Mouse (Mus musculus): Measurements from ENCODE around the gene Pald1. TPM values are rescaled to one million over a fixed set of nuclear protein-coding genes. Genes with fewer than 3 reads are reported as not detected.

Gene Pald1
- polyA plus RNA-seq, 1 experiment from 2014 or later, result 21.8 TPM

GRCm38 (mm10) chr10:61402911-61403310 lies 19.6 kb upstream of the Pald1 start:
- no peaks in the 10 kb centered on the region for H3K9me3 ChIP-seq (replicated peaks)
- peaks cover 21% of the 10 kb centered on the region for H3K27me3 ChIP-seq
- no peaks in the 10 kb centered on the region for H3K36me3 ChIP-seq
- 74% methylated on average over 2 of the region's 2 CpGs for WGBS
- H3K27ac ChIP-seq, result no peak overlapping the region
- H3K4me1 ChIP-seq (replicated peaks), result 0 out of 2 replicates have a peak, but pooled peaks cover 4% of the 10 kb centered on the region
- no peak for ATAC-seq (replicated peaks; ENCODE audit: insufficient number of reproducible peaks, insufficient read depth, low FRiP score, low read depth)
- no peak overlapping the region for H3K4me3 ChIP-seq
- H3K4me2 ChIP-seq, result no peak overlapping the region
- no peak overlapping the region for H3K9ac ChIP-seq

DNA sequence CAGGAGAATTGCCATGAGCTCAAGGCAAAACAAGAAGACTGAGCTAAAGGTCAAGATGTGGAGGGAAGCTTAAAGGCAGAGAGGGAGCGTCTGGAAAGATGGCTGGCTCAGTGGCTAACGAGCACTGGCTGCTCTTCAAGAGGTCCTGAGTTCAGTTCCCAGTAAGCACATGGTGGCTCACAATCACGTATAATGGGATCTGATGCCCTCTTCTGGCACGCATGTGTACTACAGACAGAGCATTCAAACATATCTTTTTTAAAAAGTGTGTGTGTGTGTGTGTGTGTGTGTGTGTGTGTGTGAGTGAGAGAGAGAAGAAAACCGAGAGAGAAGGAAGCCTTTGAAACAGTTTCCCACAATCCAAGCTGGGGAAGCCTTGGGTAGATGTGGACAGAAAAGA lies 19.1 kb upstream of the Pald1 start:
- 0 out of 2 replicates have a peak, but pooled peaks cover 4% of the 10 kb centered on the region for H3K4me1 ChIP-seq (replicated peaks)
- no peak overlapping the region for H3K9ac ChIP-seq
- peaks cover 16% of the 10 kb centered on the region for H3K27me3 ChIP-seq
- ATAC-seq (replicated peaks; ENCODE audit: insufficient number of reproducible peaks, insufficient read depth, low FRiP score, low read depth), result no peak
- H3K27ac ChIP-seq, result no peak overlapping the region
- H3K9me3 ChIP-seq (replicated peaks), result no peaks in the 10 kb centered on the region
- 72% methylated on average over 5 of the region's 5 CpGs for WGBS
- no peaks in the 10 kb centered on the region for H3K36me3 ChIP-seq
- H3K4me2 ChIP-seq, result no peak overlapping the region
- no peak overlapping the region for H3K4me3 ChIP-seq

DNA sequence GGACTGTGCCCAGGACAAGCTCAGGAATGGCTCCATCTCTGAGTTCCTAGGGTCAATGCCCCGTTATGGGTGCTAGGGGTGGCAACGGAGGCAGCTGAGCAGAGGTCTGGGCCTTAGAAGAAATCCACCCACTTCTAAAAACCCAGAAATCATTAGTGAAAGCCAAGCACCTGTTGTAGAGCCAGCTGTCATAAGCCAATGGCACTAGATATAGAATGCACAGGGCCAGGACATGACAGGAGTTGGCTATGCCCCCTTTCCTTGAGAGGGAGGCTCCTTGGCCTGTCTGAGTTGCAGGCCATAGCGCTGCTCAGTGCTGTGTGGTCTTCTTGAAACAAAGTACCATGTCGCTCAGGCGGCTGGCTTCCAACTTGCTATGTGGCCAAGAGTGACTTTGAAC lies 17.1 kb upstream of the Pald1 start:
- H3K9ac ChIP-seq, result no peak overlapping the region
- no peak overlapping the region for H3K4me3 ChIP-seq
- no peaks in the 10 kb centered on the region for H3K9me3 ChIP-seq (replicated peaks)
- H3K4me1 ChIP-seq (replicated peaks), result no peaks in the 10 kb centered on the region
- no peak for ATAC-seq (replicated peaks; ENCODE audit: insufficient number of reproducible peaks, insufficient read depth, low FRiP score, low read depth)
- H3K27me3 ChIP-seq, result peaks cover 6% of the 10 kb centered on the region
- no peaks in the 10 kb centered on the region for H3K36me3 ChIP-seq
- H3K27ac ChIP-seq, result no peak overlapping the region
- 86% methylated on average over 5 of the region's 5 CpGs for WGBS
- H3K4me2 ChIP-seq, result no peak overlapping the region

- peak; percentile 57 for ATAC-seq (replicated peaks; ENCODE audit: insufficient number of reproducible peaks, insufficient read depth, low FRiP score, low read depth)
- H3K27ac ChIP-seq, result no peak overlapping the region
- H3K4me2 ChIP-seq, result no peak overlapping the region
- H3K27me3 ChIP-seq, result peaks cover 4% of the 10 kb centered on the region; the same call in 1 of the 2 replicates
- no peak overlapping the region for H3K4me3 ChIP-seq
- H3K4me1 ChIP-seq (replicated peaks), result peaks cover 6% of the 10 kb centered on the region
- H3K9ac ChIP-seq, result no peak overlapping the region
- no peaks in the 10 kb centered on the region for H3K9me3 ChIP-seq (replicated peaks)
- no peaks in the 10 kb centered on the region for H3K36me3 ChIP-seq
- 28% methylated on average over 13 of the region's 13 CpGs for WGBS
These were observed 15.9 kb upstream of the Pald1 start for GRCm38 (mm10) chr10:61399156-61399734.

DNA sequence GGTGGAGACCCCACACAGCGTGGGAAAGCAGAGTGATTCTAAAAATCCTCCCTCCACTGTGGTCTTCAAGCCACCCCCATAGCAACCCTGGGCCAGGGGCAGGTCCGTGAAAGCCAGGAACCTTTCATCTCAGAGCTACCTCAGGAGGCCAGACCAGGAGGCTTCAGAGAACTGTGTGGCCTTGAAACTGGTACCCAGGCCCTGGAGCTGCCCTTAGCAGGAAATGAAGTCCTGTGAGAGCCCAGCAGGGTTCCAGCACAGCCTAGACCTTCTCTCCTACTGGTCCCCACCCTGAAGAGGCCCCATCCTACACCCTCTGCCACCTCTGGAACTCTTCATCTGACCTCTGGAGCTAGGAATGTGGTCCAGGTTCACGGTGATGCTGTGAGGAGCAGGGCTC lies 14.8 kb upstream of the Pald1 start:
- Histone ChIP-seq H3K36me3 (no peaks in the 10 kb centered on the region), H3K4me1 (replicated peaks) (peaks cover 6% of the 10 kb centered on the region), H3K9ac (no peak overlapping the region), H3K9me3 (replicated peaks) (no peaks in the 10 kb centered on the region), H3K4me3 (no peak overlapping the region), H3K27ac (no peak overlapping the region), H3K27me3 (peaks cover 4% of the 10 kb centered on the region; the same call in 1 of the 2 replicates), H3K4me2 (no peak overlapping the region)
- ATAC-seq (replicated peaks; ENCODE audit: insufficient number of reproducible peaks, insufficient read depth, low FRiP score, low read depth), result no peak
- 58% methylated on average over 3 of the region's 3 CpGs for WGBS

- Histone ChIP-seq H3K9ac (no peak overlapping the region; the same call in 1 of the 2 replicates), H3K4me3 (no peak overlapping the region), H3K9me3 (replicated peaks) (no peaks in the 10 kb centered on the region), H3K27ac (peak overlapping the region; percentile 10; the same call in 1 of the 2 replicates), H3K27me3 (no peaks in the 10 kb centered on the region), H3K4me1 (replicated peaks) (peaks cover 18% of the 10 kb centered on the region), H3K4me2 (peak overlapping the region; percentile 9; the same call in 1 of the 2 replicates), H3K36me3 (no peaks in the 10 kb centered on the region)
- 16% methylated on average over 9 of the region's 9 CpGs for WGBS
- ATAC-seq (replicated peaks; ENCODE audit: insufficient number of reproducible peaks, insufficient read depth, low FRiP score, low read depth), result peak; percentile 37; the same call in 1 of the 2 replicates
These were observed 11.3 kb upstream of the Pald1 start for GRCm38 (mm10) chr10:61394476-61395136.

DNA sequence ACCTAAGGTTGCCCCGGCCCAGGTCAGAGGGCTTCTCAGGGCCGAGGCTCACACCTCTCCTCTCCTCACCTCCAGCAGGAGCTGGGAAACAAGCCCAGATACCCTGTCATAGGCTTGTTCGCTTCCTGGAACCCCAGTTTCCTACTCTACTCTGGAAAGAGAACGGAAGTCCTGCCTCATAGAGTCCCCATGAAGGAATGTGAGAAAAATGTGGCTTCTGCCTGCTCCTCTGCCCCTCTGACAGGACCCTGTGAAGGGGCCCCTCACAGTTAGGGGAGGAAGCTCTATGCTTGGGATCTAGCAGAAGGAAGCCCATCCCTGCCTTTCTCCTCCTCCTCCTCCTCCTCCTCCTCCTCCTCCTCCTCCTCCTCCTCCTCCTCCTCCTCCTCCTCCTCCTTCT lies 9.3 kb upstream of the Pald1 start:
- Histone ChIP-seq H3K9ac (no peak overlapping the region), H3K9me3 (replicated peaks) (no peaks in the 10 kb centered on the region), H3K27me3 (no peaks in the 10 kb centered on the region), H3K36me3 (no peaks in the 10 kb centered on the region), H3K4me1 (replicated peaks) (peaks cover 18% of the 10 kb centered on the region), H3K27ac (no peak overlapping the region), H3K4me2 (no peak overlapping the region), H3K4me3 (no peak overlapping the region)
- WGBS, result 32% methylated on average over 4 of the region's 4 CpGs
- no peak for ATAC-seq (replicated peaks; ENCODE audit: insufficient number of reproducible peaks, insufficient read depth, low FRiP score, low read depth)

- no peak overlapping the region for H3K9ac ChIP-seq
- H3K4me2 ChIP-seq, result no peak overlapping the region
- H3K4me1 ChIP-seq (replicated peaks), result peaks cover 34% of the 10 kb centered on the region
- WGBS, result 23% methylated on average over 2 of the region's 2 CpGs
- H3K36me3 ChIP-seq, result no peaks in the 10 kb centered on the region
- H3K27me3 ChIP-seq, result no peaks in the 10 kb centered on the region
- H3K4me3 ChIP-seq, result no peak overlapping the region
- H3K9me3 ChIP-seq (replicated peaks), result no peaks in the 10 kb centered on the region
- ATAC-seq (replicated peaks; ENCODE audit: insufficient number of reproducible peaks, insufficient read depth, low FRiP score, low read depth), result no peak
- H3K27ac ChIP-seq, result no peak overlapping the region
These were observed 6.8 kb upstream of the Pald1 start for GRCm38 (mm10) chr10:61390148-61390547.

DNA sequence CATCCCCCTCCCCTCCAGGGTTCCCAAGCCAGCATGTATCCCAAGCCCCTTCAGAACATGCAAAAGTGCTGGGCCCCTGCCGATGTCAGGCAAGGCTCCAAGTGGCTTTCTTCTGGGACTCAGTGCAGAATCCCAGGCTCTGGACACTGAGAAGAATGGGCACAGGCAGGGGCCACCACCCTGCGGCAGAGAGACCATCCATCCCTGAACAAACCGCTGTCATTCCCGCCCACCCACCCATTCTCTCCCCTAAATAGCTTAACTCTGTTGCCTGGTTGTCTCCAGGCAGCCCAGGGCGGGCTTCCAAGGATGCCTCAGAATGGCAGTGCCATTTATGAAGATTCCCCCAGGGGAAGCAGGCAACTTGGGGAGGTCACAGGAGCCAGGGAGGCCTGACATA lies 5.7 kb upstream of the Pald1 start:
- no peaks in the 10 kb centered on the region for H3K27me3 ChIP-seq
- no peak overlapping the region for H3K4me2 ChIP-seq
- WGBS, result 78% methylated on average over 5 of the region's 5 CpGs
- peaks cover 39% of the 10 kb centered on the region for H3K4me1 ChIP-seq (replicated peaks)
- H3K9ac ChIP-seq, result no peak overlapping the region
- no peaks in the 10 kb centered on the region for H3K36me3 ChIP-seq
- H3K4me3 ChIP-seq, result no peak overlapping the region
- H3K9me3 ChIP-seq (replicated peaks), result no peaks in the 10 kb centered on the region
- no peak overlapping the region for H3K27ac ChIP-seq
- no peak for ATAC-seq (replicated peaks; ENCODE audit: insufficient number of reproducible peaks, insufficient read depth, low FRiP score, low read depth)

- no peak for ATAC-seq (replicated peaks; ENCODE audit: insufficient number of reproducible peaks, insufficient read depth, low FRiP score, low read depth)
- peak overlapping the region; percentile 61 for H3K27ac ChIP-seq
- H3K4me2 ChIP-seq, result no peak overlapping the region
These were observed 3.0 kb upstream of the Pald1 start for GRCm38 (mm10) chr10:61386284-61386683.

DNA sequence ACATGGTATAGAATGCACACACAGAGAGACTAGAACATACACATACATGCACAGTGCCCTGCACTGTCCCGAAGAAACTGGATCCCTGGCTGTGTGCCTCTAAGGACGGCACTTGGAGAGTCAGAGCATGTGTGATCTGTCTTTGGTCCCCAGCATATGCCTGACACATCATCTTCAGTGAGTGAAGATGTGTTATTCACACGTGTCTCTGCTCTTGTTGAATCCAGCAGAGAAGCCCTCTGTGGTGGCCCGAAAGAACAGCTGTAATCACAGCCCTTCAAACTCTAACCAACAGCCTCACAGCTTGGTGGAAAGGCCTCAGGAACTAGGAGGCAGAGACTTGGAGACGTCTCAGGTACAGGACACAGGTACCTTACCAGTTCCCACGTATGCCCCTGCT lies 1.8 kb upstream of the Pald1 start:
- no peaks in the 10 kb centered on the region for H3K36me3 ChIP-seq
- peaks cover 58% of the 10 kb centered on the region for H3K4me1 ChIP-seq (replicated peaks)
- H3K4me3 ChIP-seq, result no peak overlapping the region
- no peak overlapping the region for H3K4me2 ChIP-seq
- H3K9ac ChIP-seq, result no peak overlapping the region
- 78% methylated on average over 6 of the region's 6 CpGs for WGBS
- no peaks in the 10 kb centered on the region for H3K9me3 ChIP-seq (replicated peaks)
- ATAC-seq (replicated peaks; ENCODE audit: insufficient number of reproducible peaks, insufficient read depth, low FRiP score, low read depth), result no peak
- H3K27me3 ChIP-seq, result no peaks in the 10 kb centered on the region
- 0 out of 2 replicates have a peak overlapping the region, but pooled peaks have one; percentile 61 for H3K27ac ChIP-seq

More at GRCm38 (mm10) chr10:61386284-61386683, 3.0 kb upstream of the Pald1 start:
- Histone ChIP-seq H3K4me1 (replicated peaks) (peaks cover 51% of the 10 kb centered on the region), H3K9ac (no peak overlapping the region), H3K27me3 (no peaks in the 10 kb centered on the region), H3K9me3 (replicated peaks) (no peaks in the 10 kb centered on the region), H3K4me3 (no peak overlapping the region), H3K36me3 (no peaks in the 10 kb centered on the region)
- WGBS, result 31% methylated on average over 6 of the region's 6 CpGs

DNA sequence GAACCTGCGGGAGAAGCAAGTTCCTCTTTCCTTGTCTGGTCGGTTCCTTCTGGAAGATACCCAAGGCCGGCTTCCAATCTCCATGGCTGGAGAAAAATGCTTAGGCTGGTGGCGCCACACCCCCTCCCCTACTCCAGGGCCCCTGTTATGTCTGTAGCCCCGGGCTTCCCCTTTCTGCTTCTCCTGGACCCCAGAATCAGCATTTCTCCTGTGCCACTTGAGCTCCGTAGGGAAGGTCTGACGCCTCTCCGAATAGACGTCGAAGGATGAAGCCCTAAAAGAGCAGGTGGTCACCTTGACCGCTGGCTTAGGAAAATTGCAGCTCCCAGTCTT lies 351 bp upstream of the Pald1 start:
- 5% methylated on average over 11 of the region's 11 CpGs for WGBS
- no peaks in the 10 kb centered on the region for H3K36me3 ChIP-seq

More for the DNA sequence above, 351 bp upstream of the Pald1 start:
- peak overlapping the region; percentile 73 for H3K4me3 ChIP-seq
- no peaks in the 10 kb centered on the region for H3K27me3 ChIP-seq
- H3K4me1 ChIP-seq (replicated peaks), result peaks cover 71% of the 10 kb centered on the region
- peak overlapping the region; percentile 91 for H3K4me2 ChIP-seq
- H3K27ac ChIP-seq, result peak overlapping the region; percentile 92
- ATAC-seq (replicated peaks; ENCODE audit: insufficient number of reproducible peaks, insufficient read depth, low FRiP score, low read depth), result no peak
- H3K9me3 ChIP-seq (replicated peaks), result no peaks in the 10 kb centered on the region
- H3K9ac ChIP-seq, result peak overlapping the region; percentile 82
